Mouse (Mus musculus) embryonic facial prominence, embryonic 13.5 days (tissue): ENCODE results near the gene Kcnj11. TPM values are rescaled to one million over a fixed set of nuclear protein-coding genes. Genes with fewer than 3 reads are reported as not detected.

ENCODE experiments used
- ATAC-seq: fragments of 200-750 bp; cut with Nextera tagmentation; 2 replicates; pipeline ENCODE4 v1.8.0; 2017; ENCODE audit warnings: low read depth; ENCODE audit not compliant: insufficient number of reproducible peaks, insufficient read depth, low FRiP score, low TSS enrichment
- H3K27ac ChIP-seq: fragments of 300-500 bp; sonication (generic); 2 replicates; pipeline ENCODE4 v1.5.1; 2015; ENCODE audit warnings: moderate library complexity, mild to moderate bottlenecking, inconsistent platforms
- H3K27me3 ChIP-seq: fragments of 300-500 bp; sonication (generic); 2 replicates; pipeline ENCODE4 v1.6.1; 2015; ENCODE audit warnings: mild to moderate bottlenecking, inconsistent platforms
- H3K36me3 ChIP-seq: fragments of 300-500 bp; sonication (generic); 2 replicates; pipeline ENCODE4 v1.6.1; 2015; ENCODE audit warnings: mild to moderate bottlenecking, inconsistent platforms
- H3K4me1 ChIP-seq: fragments of 300-500 bp; sonication (generic); 2 replicates; pipeline ENCODE4 v1.6.1; 2015; ENCODE audit warnings: inconsistent platforms
- H3K4me2 ChIP-seq: fragments of 300-500 bp; sonication (generic); 2 replicates; pipeline ENCODE4 v1.6.1; 2015; ENCODE audit warnings: moderate library complexity, mild to moderate bottlenecking, inconsistent platforms
- H3K4me3 ChIP-seq: fragments of 300-500 bp; sonication (generic); 2 replicates; pipeline ENCODE4 v1.5.1; 2015; ENCODE audit warnings: mild to moderate bottlenecking, inconsistent platforms
- H3K9ac ChIP-seq: fragments of 300-500 bp; sonication (generic); 2 replicates; pipeline ENCODE4 v1.6.1; 2015; ENCODE audit warnings: mild to moderate bottlenecking, inconsistent platforms
- H3K9me3 ChIP-seq: fragments of 300-500 bp; sonication (generic); 2 replicates; pipeline ENCODE4 v1.6.1; 2016; ENCODE audit warnings: inconsistent platforms
- WGBS: fragments of 180-500 bp; shearing (Covaris S2); methylation state at CpG from one replicate; pipeline ENCODE4 v1.1.7; 2015; ENCODE audit warnings: mixed read lengths; 5-methylcytosine and 5-hydroxymethylcytosine counted together
- polyA plus RNA-seq: library from polyadenylated mRNA; unstranded; fragments of >200 nt; fragmentation: Nextera tagmentation; extraction: Ambion mirVana; gene quantifications from 2 replicates; pipeline ENCODE4 v1.2.1, GENCODE M21; 2015

The Kcnj11 gene
- polyA plus RNA-seq, 1 experiment from 2014 or later = 0.27 TPM

- Histone ChIP-seq H3K27me3 (no peaks in the 10 kb centered on the region), H3K9me3 (no peaks in the 10 kb centered on the region), H3K4me3 (no peak overlapping the region), H3K36me3 (no peaks in the 10 kb centered on the region), H3K4me1 (peaks cover 8% of the 10 kb centered on the region; the same call in 1 of the 2 replicates), H3K9ac (no peak overlapping the region), H3K27ac (no peak overlapping the region), H3K4me2 (no peak overlapping the region)
- WGBS = 54% methylated on average over 7 of the region's 7 CpGs
- ATAC-seq = no peak
These were observed 27.6 kb upstream of the Kcnj11 start for GRCm38 (mm10) chr7:46128196-46128595.

DNA sequence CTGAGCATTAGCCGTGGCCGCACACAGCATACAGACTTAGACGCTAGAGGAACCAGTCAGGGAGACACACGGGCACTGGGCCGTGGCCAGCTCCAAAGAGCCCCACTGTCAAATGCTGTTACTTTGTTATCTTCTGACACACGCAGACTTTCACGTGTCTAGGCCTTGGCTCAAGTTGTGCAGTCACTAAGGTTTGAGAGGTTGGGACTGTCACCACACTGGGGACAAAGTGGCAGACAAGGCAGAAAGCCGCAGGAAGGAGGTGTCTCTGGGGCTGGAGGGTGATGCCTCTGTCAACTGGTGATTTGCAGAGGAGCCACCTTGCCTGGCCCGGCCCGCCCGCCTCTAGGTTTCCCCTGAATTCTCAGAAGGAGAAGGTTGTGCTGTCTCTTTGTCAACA lies 24.8 kb upstream of the Kcnj11 start:
- Histone ChIP-seq H3K27ac (no peak overlapping the region), H3K9ac (no peak overlapping the region), H3K27me3 (no peaks in the 10 kb centered on the region), H3K4me1 (no peaks in the 10 kb centered on the region), H3K4me3 (no peak overlapping the region), H3K9me3 (no peaks in the 10 kb centered on the region), H3K36me3 (no peaks in the 10 kb centered on the region), H3K4me2 (no peak overlapping the region)
- no peak for ATAC-seq
- WGBS = 86% methylated on average over 11 of the region's 11 CpGs

DNA sequence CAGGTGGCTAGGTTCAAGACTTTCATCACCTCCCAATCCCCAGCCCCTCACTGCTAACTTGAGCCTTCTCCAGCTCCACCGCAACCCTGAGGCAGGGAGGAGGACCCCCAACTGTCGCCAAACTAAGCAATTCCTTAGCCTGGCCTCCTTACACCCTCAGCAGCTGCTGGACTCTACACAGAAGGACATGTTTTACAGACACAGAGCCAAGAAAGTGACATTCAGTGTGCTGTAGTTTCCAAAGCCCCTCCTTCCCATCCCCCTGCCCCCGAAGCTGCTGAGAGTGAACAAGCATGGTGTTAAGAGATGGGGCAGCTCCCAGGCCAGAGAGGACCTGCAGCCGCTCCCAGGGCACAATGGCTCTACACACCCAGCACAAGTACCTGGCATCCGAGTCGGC lies 23.9 kb upstream of the Kcnj11 start:
- Histone ChIP-seq H3K9ac (no peak overlapping the region), H3K27me3 (no peaks in the 10 kb centered on the region), H3K9me3 (no peaks in the 10 kb centered on the region), H3K36me3 (no peaks in the 10 kb centered on the region), H3K4me2 (no peak overlapping the region), H3K4me3 (no peak overlapping the region), H3K4me1 (no peaks in the 10 kb centered on the region), H3K27ac (no peak overlapping the region)
- WGBS = 77% methylated on average over 6 of the region's 6 CpGs
- no peak for ATAC-seq

GRCm38 (mm10) chr7:46122964-46123363 lies 22.4 kb upstream of the Kcnj11 start:
- Histone ChIP-seq H3K9ac (no peak overlapping the region), H3K4me1 (no peaks in the 10 kb centered on the region), H3K27me3 (no peaks in the 10 kb centered on the region), H3K4me3 (no peak overlapping the region), H3K36me3 (no peaks in the 10 kb centered on the region), H3K9me3 (no peaks in the 10 kb centered on the region), H3K4me2 (no peak overlapping the region), H3K27ac (no peak overlapping the region)
- WGBS = 38% methylated on average over 4 of the region's 4 CpGs
- ATAC-seq = no peak

DNA sequence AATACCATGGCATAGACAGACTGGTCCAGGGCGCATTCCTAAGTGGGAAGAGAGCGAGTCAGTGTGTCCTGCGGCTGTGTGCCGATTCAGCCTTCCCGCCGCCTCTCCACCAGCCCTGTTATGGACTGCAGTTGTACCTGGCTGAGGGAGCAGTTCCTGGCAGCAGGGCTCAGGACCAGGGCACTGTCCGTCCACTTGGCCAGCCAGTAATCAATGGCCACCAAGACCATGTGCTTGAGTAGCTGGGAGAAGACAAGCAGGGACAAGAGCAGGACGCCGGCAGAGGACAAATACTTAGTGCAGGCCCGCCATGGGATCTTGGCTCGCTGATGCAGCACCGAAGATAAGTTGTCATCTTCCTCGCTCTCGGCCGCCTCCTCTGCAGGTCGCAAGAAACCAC lies 16.5 kb upstream of the Kcnj11 start:
- Histone ChIP-seq H3K27me3 (no peaks in the 10 kb centered on the region), H3K4me2 (no peak overlapping the region), H3K4me3 (no peak overlapping the region), H3K4me1 (peaks cover 15% of the 10 kb centered on the region; the same call in 1 of the 2 replicates), H3K9me3 (no peaks in the 10 kb centered on the region), H3K36me3 (no peaks in the 10 kb centered on the region), H3K9ac (no peak overlapping the region), H3K27ac (no peak overlapping the region)
- ATAC-seq = 0 out of 2 replicates have a peak, but pooled peaks have one; percentile 12
- WGBS = 92% methylated on average over 16 of the region's 16 CpGs

DNA sequence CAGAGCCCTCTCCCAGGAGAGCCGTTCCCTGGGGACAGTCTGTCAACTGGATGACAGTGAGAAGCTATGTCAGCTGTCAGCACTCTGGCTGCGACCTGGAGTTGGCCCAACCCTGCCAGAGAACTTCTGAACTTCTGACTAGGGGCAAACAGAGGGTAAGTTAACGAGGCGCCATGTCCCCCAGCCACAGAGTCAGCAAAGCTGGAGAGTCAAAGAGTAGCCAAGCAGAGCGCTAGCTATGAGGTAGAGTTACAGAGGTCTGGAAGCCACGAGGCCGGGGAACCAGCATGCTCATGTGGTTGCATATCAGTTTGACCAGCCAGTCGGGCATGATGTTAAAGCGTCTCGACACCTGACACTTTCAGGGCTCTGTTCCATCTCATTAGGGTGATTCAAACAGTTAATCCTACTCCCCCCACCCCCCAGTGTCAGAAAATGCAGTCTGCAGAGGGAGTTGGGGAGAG lies 15.6 kb upstream of the Kcnj11 start:
- H3K4me3 ChIP-seq = no peak overlapping the region
- H3K27me3 ChIP-seq = no peaks in the 10 kb centered on the region
- H3K4me2 ChIP-seq = no peak overlapping the region
- H3K27ac ChIP-seq = no peak overlapping the region
- H3K4me1 ChIP-seq = peaks cover 15% of the 10 kb centered on the region; the same call in 1 of the 2 replicates
- no peaks in the 10 kb centered on the region for H3K9me3 ChIP-seq
- no peaks in the 10 kb centered on the region for H3K36me3 ChIP-seq
- ATAC-seq = no peak
- no peak overlapping the region for H3K9ac ChIP-seq
- WGBS = 47% methylated on average over 10 of the region's 10 CpGs

DNA sequence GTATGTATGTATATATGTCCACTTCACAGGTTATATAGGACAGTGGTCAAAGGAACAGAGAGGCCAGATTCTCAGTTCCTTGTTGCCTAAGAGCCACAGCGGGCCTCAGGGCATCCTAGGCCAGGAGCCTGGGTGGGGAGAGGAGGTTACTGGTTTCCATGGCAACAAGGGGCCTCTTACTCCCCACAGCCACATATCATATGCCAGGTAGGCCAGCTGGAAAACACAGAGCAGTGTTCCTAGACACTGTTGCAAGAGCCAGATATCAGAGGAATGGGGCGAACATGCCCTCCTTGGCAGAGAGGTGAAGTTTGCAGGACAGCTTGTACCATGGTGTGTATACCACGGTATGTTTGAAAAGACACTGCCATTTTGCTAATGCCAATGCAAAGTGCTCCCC lies 12.9 kb upstream of the Kcnj11 start:
- H3K9ac ChIP-seq = no peak overlapping the region
- 61% methylated on average over 3 of the region's 3 CpGs for WGBS
- ATAC-seq = no peak

GRCm38 (mm10) chr7:46111938-46112337 lies 11.4 kb upstream of the Kcnj11 start:
- no peaks in the 10 kb centered on the region for H3K27me3 ChIP-seq
- no peak for ATAC-seq
- H3K4me1 ChIP-seq = peaks cover 15% of the 10 kb centered on the region; the same call in 1 of the 2 replicates
- no peak overlapping the region for H3K9ac ChIP-seq
- no peak overlapping the region for H3K27ac ChIP-seq
- 59% methylated on average over 6 of the region's 6 CpGs for WGBS
- H3K4me2 ChIP-seq = no peak overlapping the region
- H3K9me3 ChIP-seq = no peaks in the 10 kb centered on the region
- H3K4me3 ChIP-seq = no peak overlapping the region
- no peaks in the 10 kb centered on the region for H3K36me3 ChIP-seq

More for the DNA sequence above, 12.9 kb upstream of the Kcnj11 start:
- H3K36me3 ChIP-seq = no peaks in the 10 kb centered on the region
- H3K9me3 ChIP-seq = no peaks in the 10 kb centered on the region
- no peak overlapping the region for H3K4me3 ChIP-seq
- H3K27me3 ChIP-seq = no peaks in the 10 kb centered on the region
- no peak overlapping the region for H3K4me2 ChIP-seq
- no peak overlapping the region for H3K27ac ChIP-seq
- peaks cover 15% of the 10 kb centered on the region; the same call in 1 of the 2 replicates for H3K4me1 ChIP-seq

- no peak for ATAC-seq
- Histone ChIP-seq H3K27ac (no peak overlapping the region), H3K9me3 (no peaks in the 10 kb centered on the region), H3K4me1 (peaks cover 13% of the 10 kb centered on the region; the same call in 1 of the 2 replicates), H3K4me3 (no peak overlapping the region), H3K36me3 (no peaks in the 10 kb centered on the region), H3K4me2 (no peak overlapping the region), H3K27me3 (no peaks in the 10 kb centered on the region), H3K9ac (no peak overlapping the region)
- 82% methylated on average over 15 of the region's 15 CpGs for WGBS
These were observed 10.8 kb upstream of the Kcnj11 start for GRCm38 (mm10) chr7:46111212-46111817.

DNA sequence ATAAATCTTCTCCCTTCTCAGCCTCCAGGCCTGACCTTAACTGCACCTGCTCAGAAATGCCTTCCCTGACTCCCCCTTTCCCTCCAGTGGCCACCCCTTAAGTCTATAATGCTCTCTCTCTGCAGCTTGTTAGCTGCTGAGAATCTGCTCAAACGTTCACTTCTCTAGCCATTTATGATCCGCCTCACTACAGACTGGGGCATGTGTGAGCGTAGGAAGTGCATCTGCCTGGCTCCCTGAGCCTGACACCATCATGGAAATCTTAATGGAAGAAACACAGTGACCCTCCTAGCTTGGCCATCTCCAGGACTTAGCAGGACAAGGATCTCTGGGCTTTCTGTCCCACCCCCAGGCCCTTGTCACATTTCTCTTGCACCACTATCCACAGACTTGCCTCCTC lies 9.5 kb upstream of the Kcnj11 start:
- 72% methylated on average over 3 of the region's 3 CpGs for WGBS
- H3K4me1 ChIP-seq = peaks cover 8% of the 10 kb centered on the region; the same call in 1 of the 2 replicates
- H3K9ac ChIP-seq = no peak overlapping the region
- H3K9me3 ChIP-seq = no peaks in the 10 kb centered on the region
- H3K4me2 ChIP-seq = no peak overlapping the region
- H3K4me3 ChIP-seq = no peak overlapping the region
- no peak overlapping the region for H3K27ac ChIP-seq
- no peaks in the 10 kb centered on the region for H3K36me3 ChIP-seq
- no peak for ATAC-seq
- H3K27me3 ChIP-seq = no peaks in the 10 kb centered on the region

DNA sequence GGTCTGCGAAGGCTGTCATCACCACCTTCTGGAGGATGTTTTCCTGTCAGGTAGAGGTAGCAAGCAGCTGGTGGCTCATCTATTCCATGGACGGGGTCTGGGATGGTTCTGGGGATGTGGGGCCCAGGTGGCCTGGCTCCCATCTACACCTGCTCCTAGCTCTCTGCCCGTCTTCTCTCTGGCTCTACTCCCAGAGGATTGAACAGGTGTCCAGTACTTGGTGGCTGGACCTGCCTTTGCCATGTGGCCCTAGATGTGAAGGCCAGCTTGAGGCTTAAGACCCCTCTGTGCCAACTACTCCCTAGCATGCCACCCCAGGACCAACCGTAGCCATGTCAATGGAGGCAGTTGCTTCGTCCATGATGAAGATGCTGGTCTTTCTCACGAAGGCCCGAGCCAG lies 4.9 kb upstream of the Kcnj11 start:
- Histone ChIP-seq H3K4me2 (no peak overlapping the region), H3K27me3 (peaks cover 4% of the 10 kb centered on the region), H3K36me3 (no peaks in the 10 kb centered on the region), H3K4me3 (no peak overlapping the region), H3K9ac (no peak overlapping the region), H3K9me3 (no peaks in the 10 kb centered on the region), H3K27ac (no peak overlapping the region), H3K4me1 (0 out of 2 replicates have a peak, but pooled peaks cover 2% of the 10 kb centered on the region)
- WGBS = 88% methylated on average over 7 of the region's 7 CpGs
- no peak for ATAC-seq

GRCm38 (mm10) chr7:46104256-46104915 lies 3.8 kb upstream of the Kcnj11 start:
- no peak overlapping the region for H3K9ac ChIP-seq
- WGBS = 83% methylated on average over 27 of the region's 27 CpGs

More at GRCm38 (mm10) chr7:46104256-46104915, 3.8 kb upstream of the Kcnj11 start:
- no peak overlapping the region for H3K4me3 ChIP-seq
- H3K27me3 ChIP-seq = peaks cover 14% of the 10 kb centered on the region
- no peak overlapping the region for H3K27ac ChIP-seq
- no peaks in the 10 kb centered on the region for H3K9me3 ChIP-seq
- H3K4me2 ChIP-seq = no peak overlapping the region
- no peaks in the 10 kb centered on the region for H3K36me3 ChIP-seq
- H3K4me1 ChIP-seq = 0 out of 2 replicates have a peak, but pooled peaks cover 3% of the 10 kb centered on the region
- ATAC-seq = no peak
